Mouse (Mus musculus) liver, postnatal 0 days (tissue): ENCODE data around the gene Irgm2. TPM values are rescaled to one million over a fixed set of nuclear protein-coding genes. Genes with fewer than 3 reads are reported as not detected.

Source experiments
- ATAC-seq: fragments of 200-750 bp; cut with Nextera tagmentation; 2 replicates; pipeline ENCODE4 v1.8.0; 2017; ENCODE audit warnings: mild to moderate bottlenecking, moderate library complexity
- DNase-seq: peaks from one replicate; pipeline ENCODE4 v3.0.0-alpha.2; 2016
- H3K27ac ChIP-seq: fragments of 300-500 bp; sonication (generic); 2 replicates; pipeline ENCODE4 v1.5.1; 2014; ENCODE audit warnings: antibody characterized with exemption, moderate library complexity, mild to moderate bottlenecking, low read depth
- H3K27me3 ChIP-seq: fragments of 300-500 bp; sonication (generic); 2 replicates; pipeline ENCODE4 v1.6.1; 2014; ENCODE audit warnings: low read length, control low read depth, mixed read lengths; ENCODE audit not compliant: insufficient read depth
- H3K36me3 ChIP-seq: fragments of 300-500 bp; sonication (generic); replicated peaks from 2 replicates; pipeline ENCODE4 v1.6.1; 2014; ENCODE audit warnings: mild to moderate bottlenecking, control low read depth, low read length, moderate library complexity, mixed read lengths; ENCODE audit not compliant: insufficient read depth
- H3K4me1 ChIP-seq: fragments of 300-500 bp; sonication (generic); 2 replicates; pipeline ENCODE4 v1.6.1; 2014; ENCODE audit warnings: antibody characterized with exemption, mild to moderate bottlenecking, control low read depth; ENCODE audit not compliant: insufficient read depth
- H3K4me2 ChIP-seq: fragments of 300-500 bp; sonication (generic); 2 replicates; pipeline ENCODE4 v1.6.1; 2014; ENCODE audit warnings: low read depth, mild to moderate bottlenecking, low read length, moderate library complexity, mixed read lengths
- H3K4me3 ChIP-seq: fragments of 300-500 bp; sonication (generic); 2 replicates; pipeline ENCODE4 v1.5.1; 2014; ENCODE audit warnings: low read depth, low read length
- H3K9ac ChIP-seq: fragments of 300-500 bp; sonication (generic); replicated peaks from 2 replicates; pipeline ENCODE4 v1.6.1; 2014; ENCODE audit warnings: mild to moderate bottlenecking, moderate library complexity
- H3K9me3 ChIP-seq: fragments of 300-500 bp; sonication (generic); 2 replicates; pipeline ENCODE4 v1.6.1; 2016; ENCODE audit warnings: mild to moderate bottlenecking, control low read depth, low read length, mixed read lengths
- CTCF ChIP-seq: sonication (generic); IDR thresholded peaks from 2 replicates; pipeline ENCODE4 v1.5.1; 2016; ENCODE audit warnings: antibody characterized with exemption, low read depth
- EP300 ChIP-seq: IDR thresholded peaks from 2 replicates; pipeline ENCODE4 v1.6.1; 2016; ENCODE audit warnings: antibody characterized with exemption, low read depth, mild to moderate bottlenecking
- WGBS: fragments of 180-500 bp; shearing (Covaris S2); extraction: QIAGEN DNeasy Blood & Tissue Kit; methylation state at CpG from one replicate; pipeline ENCODE4 v1.1.7; 2014; ENCODE audit not compliant: insufficient replicate concordance; 5-methylcytosine and 5-hydroxymethylcytosine counted together
- polyA plus RNA-seq: library from polyadenylated mRNA; unstranded; fragments of >200 nt; fragmentation: Nextera tagmentation; extraction: Ambion mirVana; gene quantifications from 2 replicates; pipeline ENCODE4 v1.2.1, GENCODE M21; 2015

Gene Irgm2
- polyA plus RNA-seq, 1 experiment from 2014 or later = 17.2 TPM

GRCm38 (mm10) chr11:58189675-58190074 is 9.7 kb upstream of the Irgm2 start:
- Histone ChIP-seq H3K4me3 (no peak overlapping the region), H3K9ac (no peak overlapping the region), H3K36me3 (no peaks in the 10 kb centered on the region), H3K4me1 (no peaks in the 10 kb centered on the region), H3K9me3 (no peaks in the 10 kb centered on the region), H3K4me2 (no peak overlapping the region), H3K27me3 (no peaks in the 10 kb centered on the region), H3K27ac (no peak overlapping the region)
- whole genome bisulfite sequencing = 75% methylated on average over 6 of the region's 6 CpGs
- DNase-seq (no peak), ATAC-seq (no peak)
- TF ChIP-seq CTCF (no peak), EP300 (no peak)

GRCm38 (mm10) chr11:58193326-58193725 is 6.1 kb upstream of the Irgm2 start:
- TF ChIP-seq EP300 (no peak), CTCF (no peak)

GRCm38 (mm10) chr11:58193860-58194520 is 5.4 kb upstream of the Irgm2 start:
- DNase-seq (no peak), ATAC-seq (no peak)
- 61% methylated on average over 4 of the region's 4 CpGs for WGBS
- no peak overlapping the region for H3K9ac ChIP-seq
- no peaks in the 10 kb centered on the region for H3K36me3 ChIP-seq
- H3K9me3 ChIP-seq = no peaks in the 10 kb centered on the region
- no peak overlapping the region for H3K4me3 ChIP-seq
- no peak overlapping the region for H3K4me2 ChIP-seq
- H3K27me3 ChIP-seq = no peaks in the 10 kb centered on the region
- no peak for TF ChIP-seq CTCF
- TF ChIP-seq EP300 = no peak
- peaks cover 5% of the 10 kb centered on the region for H3K4me1 ChIP-seq
- no peak overlapping the region for H3K27ac ChIP-seq

More at GRCm38 (mm10) chr11:58193326-58193725, 6.1 kb upstream of the Irgm2 start:
- WGBS = 60% methylated on average over 3 of the region's 3 CpGs
- Histone ChIP-seq H3K4me2 (no peak overlapping the region), H3K9ac (no peak overlapping the region), H3K27me3 (no peaks in the 10 kb centered on the region), H3K4me1 (peaks cover 1% of the 10 kb centered on the region), H3K9me3 (no peaks in the 10 kb centered on the region), H3K36me3 (no peaks in the 10 kb centered on the region), H3K4me3 (no peak overlapping the region), H3K27ac (no peak overlapping the region)
- DNase-seq = no peak
- no peak for ATAC-seq

GRCm38 (mm10) chr11:58198663-58199062 is 755 bp upstream of the Irgm2 start:
- H3K4me1 ChIP-seq = peaks cover 23% of the 10 kb centered on the region
- peak overlapping the region; percentile 77 for H3K9ac ChIP-seq
- H3K27me3 ChIP-seq = no peaks in the 10 kb centered on the region
- H3K27ac ChIP-seq = peak overlapping the region; percentile 97
- DNase-seq (no peak), ATAC-seq (no peak)
- no peak for TF ChIP-seq EP300
- TF ChIP-seq CTCF = no peak
- H3K9me3 ChIP-seq = no peaks in the 10 kb centered on the region
- peaks cover 12% of the 10 kb centered on the region for H3K36me3 ChIP-seq
- H3K4me3 ChIP-seq = peak overlapping the region; percentile 68
- H3K4me2 ChIP-seq = peak overlapping the region; percentile 85
- WGBS = 89% methylated on average over 4 of the region's 4 CpGs

- Histone ChIP-seq H3K36me3 (peaks cover 24% of the 10 kb centered on the region), H3K9ac (peak overlapping the region; percentile 77), H3K27ac (0 out of 2 replicates have a peak overlapping the region, but pooled peaks have one; percentile 26), H3K4me1 (peaks cover 23% of the 10 kb centered on the region), H3K9me3 (no peaks in the 10 kb centered on the region), H3K4me3 (peak overlapping the region; percentile 68), H3K27me3 (no peaks in the 10 kb centered on the region), H3K4me2 (peak overlapping the region; percentile 85)
- 58% methylated on average over 4 of the region's 4 CpGs for WGBS
- DNase-seq (no peak), ATAC-seq (no peak)
- TF ChIP-seq CTCF (no peak), EP300 (no peak)
Measured at GRCm38 (mm10) chr11:58200226-58200625, 808 bp downstream of the Irgm2 start.

GRCm38 (mm10) chr11:58201052-58201451 is 1.6 kb downstream of the Irgm2 start:
- Histone ChIP-seq H3K27me3 (no peaks in the 10 kb centered on the region), H3K4me3 (peak overlapping the region; percentile 68; the same call in 1 of the 2 replicates), H3K27ac (no peak overlapping the region), H3K36me3 (peaks cover 30% of the 10 kb centered on the region), H3K4me1 (peaks cover 23% of the 10 kb centered on the region), H3K9me3 (no peaks in the 10 kb centered on the region), H3K9ac (no peak overlapping the region; the same call in 1 of the 2 replicates), H3K4me2 (peak overlapping the region; percentile 85)
- ATAC-seq = no peak
- 84% methylated on average over 12 of the region's 12 CpGs for WGBS
- TF ChIP-seq CTCF (no peak), EP300 (no peak)
- DNase-seq = no peak
